In the genomic region with DNA sequence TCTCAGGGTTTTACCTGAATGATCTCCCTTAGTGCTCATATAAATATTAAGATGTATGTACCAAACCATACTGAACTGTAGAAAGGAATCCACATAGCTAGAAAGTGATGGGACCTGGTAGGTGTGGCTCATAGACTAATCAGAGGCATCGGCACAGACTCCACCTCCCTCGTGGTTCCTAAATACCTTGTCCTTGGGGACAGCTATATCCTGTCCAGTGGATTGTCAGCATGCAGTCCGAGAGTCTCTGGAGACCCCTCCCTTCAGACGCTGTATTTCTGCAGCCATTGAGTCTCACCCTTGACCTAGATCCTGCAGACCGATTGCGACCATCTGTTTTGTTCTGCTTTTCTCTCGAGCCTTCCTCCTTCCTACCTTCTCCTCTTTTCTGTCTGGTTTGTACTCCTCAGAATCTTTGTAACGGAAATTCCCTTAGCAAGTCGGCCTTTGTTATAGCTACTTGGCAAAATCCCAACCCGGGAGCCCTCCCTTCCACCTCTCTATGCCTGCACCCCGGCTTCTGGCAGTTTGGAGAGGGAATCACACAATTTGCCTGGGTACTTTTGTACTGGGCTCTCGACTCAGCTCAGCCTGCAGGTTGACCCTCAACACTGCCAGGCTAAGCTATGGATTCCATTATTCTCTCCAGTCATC, we compare ENCODE assay signal across 12 mouse cellular contexts. TPM values are rescaled to one million over a fixed set of nuclear protein-coding genes. Genes with fewer than 3 reads are reported as not detected.
A peak's percentile ranks its signal among the peaks of the same experiment; 100 is the strongest.
DNase-seq lines count a peak whose midpoint lies in the region; ATAC-seq lines count a peak whose summit lies in the region.
"Had no signal": no experiment of that assay in that cellular context is flagged by ENCODE, and none has a peak within 500 bp of the region (broad histone marks: within the 10 kb centered on the region; RNA-seq: fewer than 3 reads in every experiment).

No protein-coding gene starts in this region.

- no peak overlapping the region for H3K4me2 ChIP-seq in heart, embryonic 11.5 days
- H3K4me2 ChIP-seq in heart, embryonic 15.5 days: no peak overlapping the region
- H3K4me2 ChIP-seq: embryonic facial prominence, embryonic 13.5 days had no signal

- WGBS in heart, embryonic 11.5 days (ENCODE audit: insufficient replicate concordance): 48% methylated on average over 12 of the region's 12 CpGs
- WGBS in heart, embryonic 15.5 days: 30% methylated on average over 12 of the region's 12 CpGs

- no peaks in the 10 kb centered on the region for H3K27me3 ChIP-seq in heart, embryonic 11.5 days (ENCODE audit: control insufficient read depth, insufficient read depth, low read length)
- no peaks in the 10 kb centered on the region for H3K27me3 ChIP-seq in heart, embryonic 15.5 days
- H3K27me3 ChIP-seq: embryonic facial prominence, embryonic 13.5 days had no signal

- peaks cover 44% of the 10 kb centered on the region for H3K4me1 ChIP-seq in heart, embryonic 11.5 days (ENCODE audit: control insufficient read depth, insufficient read depth, low read length)
- H3K4me1 ChIP-seq in heart, embryonic 15.5 days (replicated peaks): peaks cover 47% of the 10 kb centered on the region

- no peaks in the 10 kb centered on the region for H3K36me3 ChIP-seq in heart, embryonic 11.5 days (ENCODE audit: control insufficient read depth, insufficient read depth, low read length)
- no peaks in the 10 kb centered on the region for H3K36me3 ChIP-seq in heart, embryonic 15.5 days
- H3K36me3 ChIP-seq: embryonic facial prominence, embryonic 13.5 days had no signal

- no peak overlapping the region for H3K4me3 ChIP-seq in heart, embryonic 11.5 days (ENCODE audit: low read depth, low read length)
- H3K4me3 ChIP-seq in heart, embryonic 15.5 days: no peak overlapping the region
- H3K4me3 ChIP-seq: embryonic facial prominence, embryonic 13.5 days; myocyte had no signal

- H3K9ac ChIP-seq in heart, embryonic 11.5 days (ENCODE audit: low read depth, low read length): no peak overlapping the region
- no peak overlapping the region for H3K9ac ChIP-seq in heart, embryonic 15.5 days
- H3K9ac ChIP-seq: embryonic facial prominence, embryonic 13.5 days had no signal

- H3K27ac ChIP-seq in heart, embryonic 11.5 days (ENCODE audit: low read depth, low read length): no peak overlapping the region
- peak overlapping the region; percentile 72 for H3K27ac ChIP-seq in heart, embryonic 15.5 days
- H3K27ac ChIP-seq: embryonic facial prominence, embryonic 13.5 days had no signal

- H3K9me3 ChIP-seq in heart, embryonic 11.5 days (replicated peaks; ENCODE audit: control insufficient read depth, low read length): no peaks in the 10 kb centered on the region
- no peaks in the 10 kb centered on the region for H3K9me3 ChIP-seq in heart, embryonic 15.5 days (replicated peaks)
- H3K9me3 ChIP-seq: embryonic facial prominence, embryonic 13.5 days had no signal

- DNase-seq in heart, adult 9 months (ENCODE audit: low spot score in 2 of 2): peak; percentile 30 to 47
- peak; percentile 46 for DNase-seq in lung, postnatal 10 days
- DNase-seq in lung, postnatal 14 days: no peak
- peak; percentile 15 for DNase-seq in retina, embryonic 14.5 days (ENCODE audit: low spot score)
- DNase-seq in layer of hippocampus, adult 11-12 months (ENCODE audit: low spot score): no peak
- DNase-seq in layer of hippocampus, postnatal 36 days: no peak
- DNase-seq: right cerebral cortex, postnatal 25 days; thymus, postnatal 14 days had no signal

- no peak for ATAC-seq in heart, embryonic 11.5 days (replicated peaks; ENCODE audit: insufficient number of reproducible peaks, low FRiP score, low TSS enrichment)
- ATAC-seq in heart, embryonic 15.5 days (replicated peaks; ENCODE audit: insufficient number of reproducible peaks, insufficient read depth, low FRiP score, low read depth): no peak

RNA-seq across cellular contexts. Expression of a gene that starts 50.7 kb away (rescaled TPM):
- 11.3 and 15.2 TPM in 2 replicates for polyA plus RNA-seq in heart, embryonic 11.5 days (2014; fragmentation: Nextera tagmentation; extraction: Ambion mirVana)
- 21.0 and 21.4 TPM in 2 replicates for polyA plus RNA-seq in heart, embryonic 15.5 days (2015; fragmentation: Nextera tagmentation; extraction: Ambion mirVana)
- 1 to 10 TPM; 5.5 TPM for total RNA-seq in layer of hippocampus, postnatal 36 days (2021)

Comparison
In these comparisons a context has a peak if more than half of its experiments do, and no peak if none do; other contexts are left out.
1. DNase-seq: peak in heart, adult 9 months (2 of 2), lung, postnatal 10 days (single experiment) and retina, embryonic 14.5 days (single experiment); none in lung, postnatal 14 days (single experiment), layer of hippocampus, adult 11-12 months (single experiment) and layer of hippocampus, postnatal 36 days (0 of 2).